In genomic region chr15:89076156-89076731, GRCm38 (mm10) we compare ENCODE assay signal across 8 mouse cellular contexts. TPM values are rescaled to one million over a fixed set of nuclear protein-coding genes. Genes with fewer than 3 reads are reported as not detected.
DNase-seq lines count a peak whose midpoint lies in the region; ATAC-seq lines count a peak whose summit lies in the region.

No protein-coding gene starts in this region.

- no peak for ATAC-seq in megakaryocyte, adult 5-6 weeks (ENCODE audit: poor library complexity, severe bottlenecking)
- ATAC-seq in intestine, embryonic 16.5 days: peak; percentile 24
- ATAC-seq in liver, embryonic 16.5 days (ENCODE audit: low read depth): peak; percentile 14
- peak; percentile 77 for ATAC-seq in neural tube, embryonic 12.5 days (ENCODE audit: low FRiP score, low read depth)

- no peaks in the 10 kb centered on the region for H3K9me3 ChIP-seq in megakaryocyte, embryonic 14.5 days
- H3K9me3 ChIP-seq in intestine, embryonic 16.5 days (ENCODE audit: control insufficient read depth, low read length): no peaks in the 10 kb centered on the region
- no peaks in the 10 kb centered on the region for H3K9me3 ChIP-seq in liver, embryonic 16.5 days (replicated peaks; ENCODE audit: control insufficient read depth, low read length)
- no peaks in the 10 kb centered on the region for H3K9me3 ChIP-seq in neural tube, embryonic 12.5 days

- peak; percentile 77 to 80 for DNase-seq in cerebellum, postnatal 36 days
- peak; percentile 40 to 62 for DNase-seq in gastrocnemius, postnatal 36 days
- peak; percentile 25 to 30 for DNase-seq in thymus, postnatal 10 days (ENCODE audit: low spot score in 2 of 2)

- H3K36me3 ChIP-seq in megakaryocyte, embryonic 14.5 days (replicated peaks; ENCODE audit: low read length): peaks cover 23% of the 10 kb centered on the region
- H3K36me3 ChIP-seq in intestine, embryonic 16.5 days (ENCODE audit: control insufficient read depth, insufficient read depth, low read length): no peaks in the 10 kb centered on the region
- H3K36me3 ChIP-seq in liver, embryonic 16.5 days (ENCODE audit: control insufficient read depth, insufficient read depth): no peaks in the 10 kb centered on the region
- H3K36me3 ChIP-seq in neural tube, embryonic 12.5 days: peaks cover 8% of the 10 kb centered on the region; the same call in 1 of the 2 replicates

- peak overlapping the region; percentile 76 for H3K4me2 ChIP-seq in intestine, embryonic 16.5 days (ENCODE audit: low read depth, low read length)
- H3K4me2 ChIP-seq in liver, embryonic 16.5 days (ENCODE audit: low read depth, low read length): peak overlapping the region; percentile 95
- peak overlapping the region; percentile 88 for H3K4me2 ChIP-seq in neural tube, embryonic 12.5 days (replicated peaks)

- H3K9ac ChIP-seq in intestine, embryonic 16.5 days (ENCODE audit: low read depth, low read length): peak overlapping the region; percentile 94
- H3K9ac ChIP-seq in liver, embryonic 16.5 days (ENCODE audit: low read depth, low read length): peak overlapping the region; percentile 79
- H3K9ac ChIP-seq in neural tube, embryonic 12.5 days: peak overlapping the region; percentile 97

- H3K27me3 ChIP-seq in megakaryocyte, embryonic 14.5 days (replicated peaks): peaks cover 24% of the 10 kb centered on the region
- no peaks in the 10 kb centered on the region for H3K27me3 ChIP-seq in intestine, embryonic 16.5 days (replicated peaks; ENCODE audit: control insufficient read depth, insufficient read depth, low read length)
- no peaks in the 10 kb centered on the region; the same call in 1 of the 2 replicates for H3K27me3 ChIP-seq in liver, embryonic 16.5 days (ENCODE audit: control insufficient read depth, insufficient read depth, low read depth, low read length)
- no peaks in the 10 kb centered on the region for H3K27me3 ChIP-seq in neural tube, embryonic 12.5 days (replicated peaks)

- peak overlapping the region; percentile 97 for H3K4me3 ChIP-seq in megakaryocyte, embryonic 14.5 days (replicated peaks)
- H3K4me3 ChIP-seq in intestine, embryonic 16.5 days (ENCODE audit: low read length): peak overlapping the region; percentile 88
- peak overlapping the region; percentile 81 for H3K4me3 ChIP-seq in liver, embryonic 16.5 days (ENCODE audit: low read depth, low read length)
- peak overlapping the region; percentile 87 for H3K4me3 ChIP-seq in neural tube, embryonic 12.5 days

- intact Hi-C loops in gastrocnemius, postnatal 36 days (cut with DNase I): loop anchor here (5.0 kb wide), 2 partner anchors 46 to 249 kb away; partner anchors contain the start of gene Tubgcp6

- peak overlapping the region; percentile 74 for H3K27ac ChIP-seq in intestine, embryonic 16.5 days (ENCODE audit: low read length)
- peak overlapping the region; percentile 10 for H3K27ac ChIP-seq in liver, embryonic 16.5 days (ENCODE audit: low read length)
- peak overlapping the region; percentile 64; the same call in 1 of the 2 replicates for H3K27ac ChIP-seq in neural tube, embryonic 12.5 days

- 0% methylated on average over 28 of the region's 39 CpGs for WGBS in intestine, embryonic 16.5 days
- WGBS in liver, embryonic 16.5 days (ENCODE audit: insufficient replicate concordance): under 1% methylated on average over 33 of the region's 39 CpGs
- 1% methylated on average over 34 of the region's 39 CpGs for WGBS in neural tube, embryonic 12.5 days

- H3K4me1 ChIP-seq in megakaryocyte, embryonic 14.5 days: peaks cover 70% of the 10 kb centered on the region
- H3K4me1 ChIP-seq in intestine, embryonic 16.5 days (ENCODE audit: control insufficient read depth, insufficient read depth, low read length): peaks cover 32% of the 10 kb centered on the region
- peaks cover 24% of the 10 kb centered on the region for H3K4me1 ChIP-seq in liver, embryonic 16.5 days (ENCODE audit: control insufficient read depth, low read depth, low read length)
- peaks cover 36% of the 10 kb centered on the region for H3K4me1 ChIP-seq in neural tube, embryonic 12.5 days

RNA-seq across cellular contexts. Expression of gene Trabd, which starts 1.3 kb away (rescaled TPM):
- polyA plus RNA-seq in megakaryocyte, embryonic 14.5 days (2012; ENCODE audit: insufficient read depth, low replicate concordance): 86.4 and 115 TPM in 2 replicates
- 25.6 and 26.7 TPM in 2 replicates for total RNA-seq in megakaryocyte, adult 5-6 weeks (2015)
- total RNA-seq in megakaryocyte, adult 5-6 weeks (2017): 27.7 and 31.8 TPM in 2 replicates
- total RNA-seq in gastrocnemius, postnatal 36 days (2021): 10 to 100 TPM; 29.5 to 29.7 TPM
- 53.2 and 56.4 TPM in 2 replicates for polyA plus RNA-seq in intestine, embryonic 16.5 days (2015; fragmentation: Nextera tagmentation; extraction: Ambion mirVana)
- polyA plus RNA-seq in liver, embryonic 16.5 days (2015; fragmentation: Nextera tagmentation; extraction: Ambion mirVana): 19.6 and 21.4 TPM in 2 replicates
- 49.6 and 51.2 TPM in 2 replicates for polyA plus RNA-seq in neural tube, embryonic 12.5 days (2016; fragmentation: Nextera tagmentation; extraction: Ambion mirVana)

RNA-seq across cellular contexts. Expression of gene Selenoo, which starts 12.6 kb away (rescaled TPM):
- polyA plus RNA-seq in megakaryocyte, embryonic 14.5 days (2012; ENCODE audit: insufficient read depth, low replicate concordance): 3.7 and 8.9 TPM in 2 replicates
- total RNA-seq in megakaryocyte, adult 5-6 weeks (2015): 11.4 and 13.8 TPM in 2 replicates
- total RNA-seq in megakaryocyte, adult 5-6 weeks (2017): 17.4 and 18.0 TPM in 2 replicates
- total RNA-seq in gastrocnemius, postnatal 36 days (2021): 10 to 100 TPM; 12.5 to 14.4 TPM
- polyA plus RNA-seq in intestine, embryonic 16.5 days (2015; fragmentation: Nextera tagmentation; extraction: Ambion mirVana): 13.7 and 15.3 TPM in 2 replicates
- polyA plus RNA-seq in liver, embryonic 16.5 days (2015; fragmentation: Nextera tagmentation; extraction: Ambion mirVana): 7.8 and 9.1 TPM in 2 replicates
- 23.2 and 27.2 TPM in 2 replicates for polyA plus RNA-seq in neural tube, embryonic 12.5 days (2016; fragmentation: Nextera tagmentation; extraction: Ambion mirVana)

RNA-seq across cellular contexts. Expression of gene Panx2, which starts 16.7 kb away (rescaled TPM):
- not detected in 2 replicates for polyA plus RNA-seq in megakaryocyte, embryonic 14.5 days (2012; ENCODE audit: insufficient read depth, low replicate concordance)
- total RNA-seq in megakaryocyte, adult 5-6 weeks (2015): not detected in 2 replicates
- total RNA-seq in megakaryocyte, adult 5-6 weeks (2017): not detected in 2 replicates
- not detected for total RNA-seq in gastrocnemius, postnatal 36 days (2021)
- polyA plus RNA-seq in intestine, embryonic 16.5 days (2015; fragmentation: Nextera tagmentation; extraction: Ambion mirVana): 0.38 and 0.68 TPM in 2 replicates
- polyA plus RNA-seq in liver, embryonic 16.5 days (2015; fragmentation: Nextera tagmentation; extraction: Ambion mirVana): not detected in 2 replicates
- polyA plus RNA-seq in neural tube, embryonic 12.5 days (2016; fragmentation: Nextera tagmentation; extraction: Ambion mirVana): 1.5 and 2.0 TPM in 2 replicates

RNA-seq across cellular contexts. Expression of gene Tubgcp6, which starts 46.7 kb away (rescaled TPM):
- 12.5 and 18.5 TPM in 2 replicates for polyA plus RNA-seq in megakaryocyte, embryonic 14.5 days (2012; ENCODE audit: insufficient read depth, low replicate concordance)
- 11.0 and 15.5 TPM in 2 replicates for total RNA-seq in megakaryocyte, adult 5-6 weeks (2015)
- total RNA-seq in megakaryocyte, adult 5-6 weeks (2017): 16.0 and 17.3 TPM in 2 replicates
- total RNA-seq in gastrocnemius, postnatal 36 days (2021): 1 to 10 TPM; 7.0 to 8.0 TPM
- 8.6 and 9.3 TPM in 2 replicates for polyA plus RNA-seq in intestine, embryonic 16.5 days (2015; fragmentation: Nextera tagmentation; extraction: Ambion mirVana)
- polyA plus RNA-seq in liver, embryonic 16.5 days (2015; fragmentation: Nextera tagmentation; extraction: Ambion mirVana): 5.8 and 6.3 TPM in 2 replicates
- polyA plus RNA-seq in neural tube, embryonic 12.5 days (2016; fragmentation: Nextera tagmentation; extraction: Ambion mirVana): 18.7 and 20.6 TPM in 2 replicates

RNA-seq across cellular contexts. Expression of gene Hdac10, which starts 52.3 kb away (rescaled TPM):
- polyA plus RNA-seq in megakaryocyte, embryonic 14.5 days (2012; ENCODE audit: insufficient read depth, low replicate concordance): 3.8 and 7.9 TPM in 2 replicates
- 5.3 and 7.8 TPM in 2 replicates for total RNA-seq in megakaryocyte, adult 5-6 weeks (2015)
- total RNA-seq in megakaryocyte, adult 5-6 weeks (2017): 11.0 and 12.8 TPM in 2 replicates
- total RNA-seq in gastrocnemius, postnatal 36 days (2021): 1 to 10 TPM; 4.9 to 6.4 TPM
- polyA plus RNA-seq in intestine, embryonic 16.5 days (2015; fragmentation: Nextera tagmentation; extraction: Ambion mirVana): 25.3 and 27.6 TPM in 2 replicates
- polyA plus RNA-seq in liver, embryonic 16.5 days (2015; fragmentation: Nextera tagmentation; extraction: Ambion mirVana): 8.2 and 9.7 TPM in 2 replicates
- polyA plus RNA-seq in neural tube, embryonic 12.5 days (2016; fragmentation: Nextera tagmentation; extraction: Ambion mirVana): 23.6 and 25.1 TPM in 2 replicates

Comparison
In these comparisons a context has a peak if more than half of its experiments do, and no peak if none do; other contexts are left out.
1. DNase-seq: peak in every context shown above with its lines; median percentile 78 in cerebellum, postnatal 36 days; 51 in gastrocnemius, postnatal 36 days; 28 in thymus, postnatal 10 days.
2. H3K27ac ChIP-seq: peak in every context shown above with its lines; median percentile 74 in intestine, embryonic 16.5 days; 64 in neural tube, embryonic 12.5 days; 10 in liver, embryonic 16.5 days.